Mouse (Mus musculus) activated CD4-positive, CD25-positive, alpha-beta regulatory T cell, adult 4 months (primary cell): ENCODE measurements at regions not wholly inside any gene's neighbourhood (a gene's known extent, or its start where the extent isn't known, plus 50 kb on each side); places are given as distances from the start of the nearest gene placed in this dataset.

Experiments used
- ATAC-seq: one replicate; pipeline ENCODE4 v1.8.0; 2017

DNA sequence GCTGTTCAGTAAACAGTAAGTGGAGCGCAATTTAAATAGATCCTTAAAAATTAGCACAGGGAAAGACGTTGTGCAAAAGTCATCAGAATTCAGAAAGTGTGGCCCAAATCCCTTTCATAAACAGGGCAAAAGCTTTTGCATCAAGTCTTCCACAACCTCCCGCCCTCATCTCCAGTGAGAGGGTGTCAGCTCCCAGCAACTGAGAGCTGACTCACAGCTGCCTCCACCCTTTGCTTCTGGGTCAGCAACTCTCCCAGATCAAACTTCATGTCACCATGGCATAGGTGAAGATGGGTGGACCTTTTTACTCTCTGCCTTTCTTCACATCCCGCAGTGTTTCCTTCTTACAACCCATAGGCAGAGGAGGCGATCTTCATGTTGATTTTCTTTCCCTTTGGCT lies 768.0 kb downstream of the Gm826 start:
- no peak for ATAC-seq

DNA sequence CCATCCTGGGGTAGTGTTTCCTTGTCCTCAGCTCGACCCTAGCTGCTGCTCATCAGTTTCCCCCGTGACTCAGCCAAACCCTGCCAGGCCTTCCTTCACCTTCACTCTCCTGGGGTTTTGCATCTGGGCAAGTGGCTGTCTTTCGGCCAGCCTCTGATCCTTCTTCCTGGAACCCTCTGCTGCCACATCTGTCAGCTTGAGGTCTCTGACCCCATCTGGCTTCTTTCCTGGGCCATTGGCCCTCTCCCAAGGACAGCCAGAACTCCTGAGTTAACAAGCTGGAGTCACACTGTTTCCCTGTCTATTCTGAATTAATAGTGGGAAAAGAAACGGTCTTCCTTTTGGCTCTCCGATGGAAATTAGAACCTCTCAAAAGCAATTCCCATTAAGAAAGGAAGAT lies 767.5 kb downstream of the Gm826 start:
- no peak for ATAC-seq

DNA sequence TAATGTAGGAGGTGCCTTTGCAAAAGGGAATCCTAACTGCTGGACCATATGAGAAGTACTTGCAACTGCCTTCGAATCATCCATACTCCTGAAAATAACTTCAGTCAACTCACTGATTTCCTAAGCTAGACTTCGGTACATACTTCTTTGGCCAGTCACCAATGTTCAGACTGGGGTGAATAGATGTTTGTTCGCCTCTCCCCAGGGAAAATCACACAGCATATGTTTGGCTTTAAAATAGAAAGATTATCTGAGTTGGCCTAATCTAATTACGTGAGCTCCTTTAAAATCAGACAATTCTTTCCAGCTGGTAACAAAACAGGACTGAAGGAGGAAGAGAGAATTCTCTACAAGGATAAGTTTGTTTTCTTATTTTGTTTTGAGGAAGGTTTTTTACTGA lies 765.6 kb downstream of the Gm826 start:
- no peak for ATAC-seq

DNA sequence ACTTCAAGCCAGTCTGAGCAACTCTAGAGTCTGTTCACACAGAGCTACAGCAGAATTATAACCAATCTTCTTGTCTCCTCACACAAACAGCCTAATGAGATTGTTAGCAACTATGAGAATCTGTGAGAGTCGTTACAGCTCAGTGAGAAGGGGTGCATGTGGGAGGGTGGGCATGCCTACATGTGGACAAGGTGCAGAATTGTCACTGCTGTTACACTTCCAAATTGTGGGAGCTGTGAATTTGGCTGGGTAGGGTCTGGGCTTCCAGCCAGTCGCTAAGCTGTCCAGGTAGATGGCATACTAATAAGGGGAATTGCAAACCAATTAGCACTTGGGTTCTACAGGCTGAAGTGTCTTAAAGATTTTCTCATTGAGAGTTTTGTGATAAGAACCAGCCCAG lies 762.1 kb downstream of the Gm826 start:
- no peak for ATAC-seq

DNA sequence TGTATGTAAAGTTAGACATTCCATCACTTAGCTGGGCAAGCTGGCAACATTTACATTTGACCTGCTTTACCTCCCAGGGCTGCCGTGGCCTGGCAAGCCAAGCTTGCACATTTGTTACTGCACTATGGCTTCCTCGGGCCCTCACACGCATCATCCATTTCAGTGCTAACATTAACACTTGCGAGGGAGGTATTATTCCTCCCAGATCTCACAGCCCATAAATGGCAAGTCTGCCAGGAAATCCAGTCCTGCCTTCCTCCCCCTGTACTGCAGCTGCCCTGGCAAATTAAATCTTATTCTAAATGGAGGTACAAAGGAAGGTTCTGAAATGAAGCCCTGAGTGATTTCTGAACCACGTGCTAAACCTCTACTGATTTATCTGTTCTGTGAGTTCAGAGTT lies 758.7 kb downstream of the Gm826 start:
- no peak for ATAC-seq

DNA sequence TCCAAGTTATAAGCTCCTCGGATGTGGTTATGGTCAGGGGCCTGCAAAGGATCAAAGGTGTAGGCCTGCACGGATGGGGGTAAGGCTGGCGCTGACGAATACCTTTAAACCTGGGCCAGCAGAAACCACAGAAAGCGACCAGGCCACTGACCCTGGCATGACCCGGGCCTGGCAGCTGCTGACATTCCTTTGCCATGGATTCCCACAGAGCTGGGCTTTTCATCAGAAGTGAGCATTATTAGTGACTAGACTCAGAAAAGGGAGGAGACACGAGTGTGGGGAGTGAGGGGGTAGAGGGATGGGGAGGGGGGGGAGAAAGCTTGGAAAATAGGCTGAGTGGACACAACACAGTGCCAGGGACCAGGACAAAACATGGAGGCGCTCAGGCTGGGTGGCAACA lies 750.9 kb downstream of the Gm826 start:
- ATAC-seq, result no peak

DNA sequence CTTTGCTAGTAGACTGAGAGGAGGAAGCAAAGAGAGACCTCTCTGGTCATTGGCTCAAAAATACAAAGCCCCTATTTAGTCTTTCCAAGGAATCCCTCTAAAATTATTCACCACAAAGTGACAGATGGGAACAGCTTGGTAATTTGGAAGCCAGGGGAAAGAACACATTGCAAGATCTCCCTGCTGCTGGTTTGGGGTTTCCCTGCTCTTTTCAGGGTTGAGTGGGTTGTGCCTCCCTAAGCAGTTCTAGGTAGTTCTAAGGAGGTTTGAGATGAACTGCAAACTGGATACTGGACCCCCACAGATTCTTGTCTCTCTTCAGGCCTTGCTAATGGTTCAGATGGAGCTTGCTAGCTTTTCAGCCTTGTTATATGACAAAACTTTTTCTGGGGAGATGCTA lies 749.3 kb downstream of the Gm826 start:
- no peak for ATAC-seq

DNA sequence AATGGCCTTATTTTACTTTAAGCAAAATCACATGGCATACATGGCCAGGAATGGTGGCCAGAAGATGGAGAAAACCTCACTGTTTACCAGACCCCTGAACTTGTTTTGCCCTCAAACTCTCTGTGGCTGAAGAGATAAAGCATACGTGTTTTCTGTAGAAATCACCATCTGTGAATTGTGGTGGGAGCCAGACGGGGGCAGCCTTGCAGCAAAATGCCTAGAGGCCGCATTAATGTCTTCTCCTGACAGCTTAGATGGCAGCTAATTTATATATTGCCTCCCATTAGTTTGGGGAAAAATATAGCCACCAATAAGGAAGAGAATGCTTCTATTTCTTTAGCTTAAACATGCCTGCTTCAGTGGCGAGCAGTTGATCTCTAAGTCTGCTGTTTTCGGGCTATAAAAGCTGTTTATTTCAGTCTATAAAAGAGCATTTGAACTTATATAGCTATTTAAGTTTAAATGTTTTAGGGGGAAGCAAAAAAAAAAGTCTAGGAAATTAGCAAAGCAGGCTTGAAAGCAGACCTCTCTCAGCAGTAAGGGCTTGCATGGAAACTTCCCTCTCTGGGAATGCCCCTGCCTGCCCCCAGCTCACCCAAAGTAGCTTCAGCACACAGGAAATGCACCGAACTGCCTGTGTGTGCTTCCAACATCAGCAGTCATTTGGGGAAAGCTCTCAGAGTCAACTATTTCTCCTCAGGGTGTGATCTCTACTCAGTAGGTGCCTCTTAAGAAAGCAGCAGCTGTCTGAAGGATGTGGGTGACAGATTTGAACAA lies 747.1 kb downstream of the Gm826 start:
- ATAC-seq, result no peak

DNA sequence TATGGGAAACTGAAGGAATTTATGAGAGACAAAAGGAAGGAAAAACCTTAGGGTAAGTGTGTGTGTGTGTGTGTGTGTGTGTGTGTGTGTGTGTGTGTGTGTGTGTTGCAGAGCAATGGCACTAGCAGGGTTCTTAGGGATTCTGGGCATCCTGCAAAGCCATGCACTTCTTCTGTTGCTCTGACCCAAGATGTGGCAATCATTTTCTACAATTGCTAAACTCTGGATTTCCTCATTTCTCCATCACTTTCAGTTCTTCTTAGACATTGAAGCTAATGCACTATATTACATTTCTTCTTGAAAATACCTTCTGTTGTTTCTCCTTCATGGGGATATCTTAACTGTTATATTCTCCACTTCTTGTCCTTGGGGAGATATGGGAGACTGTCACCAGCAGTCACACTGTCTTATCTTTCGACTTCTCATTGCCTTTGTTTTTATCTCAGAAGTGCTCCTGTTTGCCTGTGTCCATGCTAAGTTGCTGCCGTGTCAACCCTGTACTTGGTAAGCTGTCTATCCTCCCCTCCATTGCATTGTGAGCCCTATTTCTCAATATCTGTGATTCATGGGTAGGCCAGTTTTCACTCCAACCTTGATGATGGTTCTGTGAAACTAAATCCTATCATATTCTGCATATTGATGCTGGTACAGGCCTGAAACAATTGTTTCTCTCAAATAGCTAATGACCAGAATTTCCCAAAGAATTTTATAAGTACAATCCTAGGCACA lies 742.4 kb downstream of the Gm826 start:
- no peak for ATAC-seq

DNA sequence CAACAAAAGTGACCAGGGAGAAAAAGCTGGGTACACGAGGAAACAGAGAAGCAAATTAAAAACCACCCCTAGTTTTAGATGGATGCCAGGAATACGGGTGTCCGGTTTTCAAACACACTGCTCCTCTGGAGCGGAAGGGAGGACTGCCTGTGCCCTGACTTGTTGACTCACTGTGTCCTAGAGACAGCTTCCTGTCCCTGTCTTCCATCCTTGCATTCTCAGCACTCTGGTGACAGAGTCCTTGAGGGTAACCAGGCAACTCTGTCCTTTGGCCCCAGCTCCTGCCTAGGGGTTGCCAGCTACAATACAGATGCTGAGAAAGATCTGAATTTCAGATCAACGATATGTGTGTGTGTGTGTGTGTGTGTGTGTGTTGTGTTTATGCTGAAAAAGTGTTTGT lies 741.1 kb downstream of the Gm826 start:
- ATAC-seq, result no peak

DNA sequence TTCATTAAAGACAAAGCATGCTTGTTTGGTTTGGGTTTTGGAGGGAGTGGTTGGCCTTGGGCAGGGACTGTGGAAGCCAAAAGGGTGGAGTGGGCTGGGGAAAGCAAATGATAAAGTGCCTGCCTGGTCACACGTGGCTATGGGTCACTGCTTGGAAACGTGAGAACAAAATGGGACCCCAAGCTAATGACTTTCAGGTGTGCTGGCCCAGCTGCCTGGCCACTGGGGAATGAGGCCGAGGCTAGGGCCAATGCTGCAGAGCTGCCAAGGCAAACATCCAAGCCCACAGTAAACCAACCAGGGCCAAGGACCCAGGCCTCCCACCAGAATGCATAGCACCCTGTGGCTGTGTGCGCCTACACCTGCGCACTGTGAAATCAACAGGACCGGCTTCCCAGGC lies 737.7 kb downstream of the Gm826 start:
- ATAC-seq, result no peak

DNA sequence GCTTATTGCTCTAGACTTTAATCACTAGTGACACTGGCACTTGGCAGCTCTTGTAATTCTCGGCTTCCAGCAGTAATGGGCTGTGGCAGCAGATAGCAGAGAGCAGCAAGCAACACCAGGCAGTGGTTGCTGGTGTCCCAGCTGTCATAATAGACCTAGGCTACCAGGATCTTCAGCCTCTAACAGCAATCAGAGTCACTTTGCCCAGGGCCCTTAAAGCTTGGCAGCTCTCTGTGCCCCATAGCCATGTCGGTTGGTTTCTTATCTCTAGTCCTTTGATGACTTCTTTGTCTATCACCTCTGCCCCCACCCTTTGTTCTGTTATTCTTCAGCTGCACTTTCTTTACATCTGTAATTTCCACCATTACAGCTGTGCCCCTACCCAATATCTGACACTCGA lies 735.9 kb downstream of the Gm826 start:
- ATAC-seq, result no peak

DNA sequence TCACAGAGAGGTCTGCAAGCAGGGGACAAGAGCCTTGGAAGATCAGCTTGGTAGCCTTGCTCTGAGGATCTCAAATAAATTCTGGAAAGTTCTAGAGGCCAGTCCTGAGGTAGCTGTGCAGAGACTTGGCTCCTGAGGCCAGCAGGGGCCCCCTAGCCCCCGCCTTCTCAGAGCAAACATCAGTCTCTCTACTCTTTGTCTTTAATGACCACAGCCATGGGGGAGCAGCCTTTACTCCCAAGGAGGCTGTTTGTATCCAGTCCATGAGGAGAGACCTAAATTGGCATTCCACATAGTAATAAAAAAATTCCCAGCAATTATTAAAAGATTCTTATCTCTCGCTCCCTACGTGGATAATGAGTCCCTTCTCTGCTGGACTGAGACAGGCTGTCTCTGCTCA lies 726.8 kb downstream of the Gm826 start:
- no peak for ATAC-seq

DNA sequence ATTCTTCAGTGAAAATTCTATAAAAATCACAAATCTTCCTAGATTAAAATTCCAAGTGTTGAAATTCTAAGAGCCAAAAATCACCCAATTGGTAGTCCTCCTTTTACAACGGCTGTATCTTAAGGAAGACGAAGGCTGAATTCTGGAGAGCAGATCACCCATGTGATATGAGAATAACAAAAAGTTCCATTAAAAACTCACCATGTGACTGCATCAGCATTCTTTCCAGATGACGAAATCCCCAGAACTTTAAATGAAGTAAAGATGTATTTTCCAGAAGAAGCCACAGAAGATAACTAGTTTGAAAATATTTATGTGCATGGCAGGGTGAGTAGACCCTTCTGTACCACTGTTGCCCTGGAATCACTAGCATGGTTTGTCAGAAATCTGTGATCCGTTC lies 723.5 kb downstream of the Gm826 start:
- ATAC-seq, result no peak

DNA sequence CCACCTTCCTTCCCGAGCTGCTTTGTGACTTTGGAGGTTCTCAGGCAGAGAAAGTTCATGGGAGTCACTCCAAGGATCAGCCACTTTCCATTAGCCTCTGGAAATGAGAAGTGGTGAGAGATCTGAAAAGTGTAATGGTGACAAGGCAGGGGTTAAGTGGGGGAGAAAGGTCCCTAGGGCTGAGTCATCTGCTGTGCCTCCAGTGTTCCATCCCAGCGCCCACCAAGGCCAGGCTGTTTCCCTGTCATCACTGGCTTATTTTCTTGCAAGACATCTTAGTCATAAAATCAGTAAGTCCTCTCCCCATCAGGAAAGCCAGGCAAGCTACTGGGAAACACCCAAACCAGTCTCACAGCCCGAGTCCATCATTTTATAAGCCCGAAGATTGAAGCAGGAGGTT lies 717.3 kb downstream of the Gm826 start:
- ATAC-seq, result no peak

DNA sequence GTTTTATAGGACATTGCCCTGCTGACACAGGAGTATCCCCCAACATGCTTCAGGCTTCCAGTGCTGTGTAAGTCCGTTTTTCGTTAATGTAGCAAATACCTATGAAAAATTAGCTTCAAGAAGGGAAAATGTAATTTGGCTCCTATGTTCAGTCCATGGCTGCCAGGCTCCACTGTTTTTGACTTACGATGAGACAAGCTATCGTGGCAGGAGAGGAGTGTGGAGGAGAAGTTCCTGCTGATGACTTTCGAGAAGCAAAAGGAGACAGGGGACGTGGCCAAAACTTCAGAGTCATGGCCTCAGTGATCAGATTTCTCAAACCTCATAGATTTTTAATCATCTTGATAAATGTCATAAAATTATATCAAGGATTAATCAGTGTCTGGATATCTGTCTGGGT lies 712.7 kb downstream of the Gm826 start:
- ATAC-seq, result no peak

DNA sequence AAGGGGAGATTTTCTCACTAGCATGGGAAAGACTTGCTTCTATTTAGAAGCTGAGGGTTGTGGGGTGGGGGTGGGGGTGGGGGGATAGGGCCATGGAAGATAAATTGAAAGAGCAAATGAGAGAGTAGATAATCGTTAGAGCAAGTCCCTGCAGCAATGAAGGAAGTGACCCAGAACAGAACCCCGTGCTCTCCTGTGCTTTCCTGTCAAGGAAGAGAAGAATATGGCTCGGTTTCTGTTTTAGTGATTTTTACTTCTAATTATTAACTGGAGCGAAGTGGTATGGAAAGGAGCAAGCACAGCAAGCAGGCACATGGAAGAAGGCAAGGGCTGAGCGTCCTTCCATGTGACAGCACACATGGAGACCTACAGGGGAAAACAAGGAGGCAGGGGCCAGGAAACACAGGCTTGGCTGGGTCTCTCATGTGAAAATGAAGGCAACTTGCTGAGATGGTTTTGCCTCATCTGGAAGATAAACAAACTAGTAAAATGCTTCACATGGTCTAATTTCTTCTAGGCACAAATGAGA lies 711.8 kb downstream of the Gm826 start:
- no peak for ATAC-seq

DNA sequence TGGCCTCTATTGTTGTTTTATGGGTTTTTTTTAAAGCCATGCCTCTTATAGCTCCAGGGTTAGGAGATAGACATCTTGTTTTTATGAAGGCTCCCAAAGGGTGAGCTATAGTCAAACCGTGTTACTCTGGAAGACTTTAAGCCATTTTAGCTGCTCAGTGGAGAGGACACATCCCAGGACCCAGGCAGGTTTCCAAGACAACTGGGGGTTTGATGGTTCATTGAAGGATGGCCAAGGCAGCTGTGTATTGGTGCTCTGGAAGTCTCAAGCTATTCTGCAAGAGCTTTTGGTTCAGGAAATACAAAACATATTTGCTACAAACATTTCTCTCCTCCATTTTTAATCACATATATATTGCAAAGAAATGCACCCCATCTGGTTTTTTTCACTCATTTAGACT lies 708.7 kb downstream of the Gm826 start:
- ATAC-seq, result no peak

DNA sequence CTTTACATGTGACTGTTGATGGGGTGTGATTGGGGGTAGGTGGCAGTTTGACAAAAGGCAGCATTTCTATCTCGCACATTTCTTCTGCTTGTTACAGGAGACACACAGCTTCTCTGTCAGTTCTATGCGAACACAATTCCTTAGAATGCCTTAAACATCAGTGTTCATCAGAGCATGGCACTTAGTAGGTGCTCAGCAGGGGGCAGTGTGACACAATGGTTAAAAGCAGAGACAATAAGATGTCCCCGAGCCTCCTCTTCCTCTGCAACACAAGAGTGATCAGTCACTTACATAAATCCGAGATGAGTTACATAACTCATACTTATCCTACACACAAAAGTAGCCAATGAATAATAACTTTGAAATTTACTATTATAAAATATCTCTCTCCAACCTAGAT lies 688.1 kb downstream of the Gm826 start:
- no peak for ATAC-seq

DNA sequence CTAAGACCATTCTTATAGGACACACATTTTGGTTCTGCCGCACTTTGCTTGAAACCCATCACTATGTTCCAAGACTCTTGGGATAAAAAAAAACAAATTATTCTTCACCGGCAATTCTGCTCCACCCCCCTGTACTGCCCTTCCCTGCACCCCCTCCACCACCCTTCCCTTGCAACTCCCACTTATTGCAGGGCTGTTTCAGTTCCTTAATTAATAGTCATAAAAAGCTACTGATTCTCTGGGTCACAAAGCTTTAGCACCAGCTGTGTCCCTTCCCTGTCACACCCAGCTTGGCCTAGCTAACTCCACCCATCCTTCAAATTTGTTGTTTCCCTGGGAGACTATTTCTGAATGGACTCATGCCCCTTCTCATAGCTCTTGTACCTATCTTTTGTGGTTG lies 687.4 kb downstream of the Gm826 start:
- no peak for ATAC-seq

DNA sequence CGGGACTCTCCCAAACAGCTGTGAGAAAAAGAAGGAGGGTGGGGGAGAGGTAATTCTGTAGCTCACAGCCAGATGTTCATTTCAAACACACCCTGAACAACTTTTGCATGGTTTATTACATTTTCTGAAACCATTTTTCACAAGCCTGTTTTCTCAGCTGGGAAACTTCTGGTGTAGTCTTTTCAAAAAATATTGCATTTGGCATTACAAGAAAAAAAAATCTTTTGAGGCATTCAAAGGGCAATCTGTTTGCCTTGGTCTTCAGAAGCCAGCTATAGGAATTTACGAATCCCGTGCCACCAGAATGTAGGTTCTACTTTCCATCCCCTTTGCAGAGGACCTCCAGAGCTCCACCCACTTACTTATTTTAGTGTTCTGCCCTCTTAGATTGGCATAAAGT lies 681.7 kb downstream of the Gm826 start:
- ATAC-seq, result no peak

DNA sequence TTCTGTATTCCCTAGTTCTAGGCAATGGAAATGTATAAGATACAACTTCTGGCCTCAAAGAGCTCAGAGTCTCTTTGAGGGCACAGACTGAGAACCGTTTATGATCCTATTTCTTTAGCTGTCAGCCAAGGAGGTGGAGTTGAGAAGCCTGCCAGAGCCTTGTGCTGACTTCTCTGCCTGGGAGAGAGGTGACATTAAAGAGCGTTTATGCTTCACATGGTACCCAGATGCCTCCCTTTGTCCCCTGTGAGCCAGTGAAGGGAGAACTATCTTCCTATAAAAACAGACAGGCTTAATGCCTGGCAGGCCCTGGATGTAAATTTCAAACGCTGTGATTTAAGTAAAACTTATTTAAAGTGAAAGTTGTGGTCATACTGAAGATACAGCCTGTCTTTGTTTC lies 657.1 kb downstream of the Gm826 start:
- ATAC-seq, result no peak

DNA sequence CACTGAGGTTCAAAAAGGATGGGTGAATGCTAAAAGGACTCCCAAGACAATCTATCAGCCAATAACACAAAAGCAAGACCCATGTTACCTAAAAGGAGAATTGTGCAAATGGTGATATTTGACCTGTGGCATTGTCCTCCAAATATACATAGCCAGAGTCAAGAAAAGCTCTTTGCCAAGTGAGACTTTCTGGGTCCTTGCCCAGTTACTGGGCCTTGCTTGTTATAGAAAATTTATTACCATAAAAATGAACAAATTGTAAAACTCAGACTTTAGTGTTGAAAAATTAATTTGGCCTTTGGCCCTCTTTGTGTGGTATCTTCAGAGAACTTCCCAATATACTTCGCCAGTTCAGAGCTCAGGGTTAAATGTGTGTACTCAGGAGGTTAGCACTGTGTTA lies 653.3 kb downstream of the Gm826 start:
- ATAC-seq, result no peak

DNA sequence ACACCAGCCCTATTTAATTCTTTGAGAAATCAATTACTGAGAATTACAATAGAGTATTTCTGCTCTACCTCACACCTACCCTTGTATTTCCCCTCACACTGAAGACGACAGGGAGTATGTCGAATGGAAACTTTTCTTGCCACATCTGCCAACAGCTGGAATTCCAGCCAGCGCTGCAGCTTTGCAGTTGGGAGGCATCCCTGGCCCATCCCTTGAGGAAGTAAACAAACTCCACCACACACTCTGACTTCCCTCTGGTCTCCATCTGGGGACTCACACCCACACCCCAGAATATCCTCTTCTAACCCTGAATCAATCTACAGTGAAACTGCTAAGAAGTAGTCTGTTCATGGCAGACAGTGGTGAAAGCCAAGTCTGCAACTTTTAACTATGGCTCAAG lies 630.9 kb downstream of the Gm826 start:
- no peak for ATAC-seq

DNA sequence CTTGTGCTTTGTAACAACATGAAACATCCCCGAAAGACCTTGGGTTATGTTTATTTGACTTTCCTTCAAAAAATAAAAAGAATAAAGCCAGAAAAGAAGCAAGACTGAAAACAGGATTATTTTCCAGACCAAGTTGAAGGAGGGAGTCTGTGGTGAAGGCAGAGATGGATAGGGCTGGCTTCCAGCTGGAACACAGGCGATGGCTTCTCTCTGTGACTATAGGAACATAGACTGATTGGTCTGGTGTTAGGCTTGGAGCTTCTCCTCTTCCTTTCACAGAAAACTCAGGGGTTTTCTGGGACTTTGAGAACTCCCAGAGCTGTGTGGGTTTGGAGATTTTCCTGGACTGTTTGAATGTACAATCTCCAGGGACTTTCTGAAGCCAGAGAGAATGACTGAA lies 625.8 kb downstream of the Gm826 start:
- ATAC-seq, result no peak
